Mouse (Mus musculus) liver, adult 2 months (tissue): ENCODE measurements at regions not wholly inside any gene's neighbourhood (a gene's known extent, or its start where the extent isn't known, plus 50 kb on each side); places are given as distances from the start of the nearest gene placed in this dataset.

Experiments
- CTCF ChIP-seq: fragments of 200-500 bp; IDR thresholded peaks from 2 replicates; pipeline ENCODE4 v1.5.1; 2011; ENCODE audit warnings: low read depth, low read length, control low read depth
- POLR2A ChIP-seq: fragments of 200-500 bp; IDR thresholded peaks from 2 replicates; pipeline ENCODE4 v1.6.1; 2011; ENCODE audit warnings: low read length, control low read depth; ENCODE audit not compliant: insufficient read depth; ENCODE audit errors: extremely low read depth

DNA sequence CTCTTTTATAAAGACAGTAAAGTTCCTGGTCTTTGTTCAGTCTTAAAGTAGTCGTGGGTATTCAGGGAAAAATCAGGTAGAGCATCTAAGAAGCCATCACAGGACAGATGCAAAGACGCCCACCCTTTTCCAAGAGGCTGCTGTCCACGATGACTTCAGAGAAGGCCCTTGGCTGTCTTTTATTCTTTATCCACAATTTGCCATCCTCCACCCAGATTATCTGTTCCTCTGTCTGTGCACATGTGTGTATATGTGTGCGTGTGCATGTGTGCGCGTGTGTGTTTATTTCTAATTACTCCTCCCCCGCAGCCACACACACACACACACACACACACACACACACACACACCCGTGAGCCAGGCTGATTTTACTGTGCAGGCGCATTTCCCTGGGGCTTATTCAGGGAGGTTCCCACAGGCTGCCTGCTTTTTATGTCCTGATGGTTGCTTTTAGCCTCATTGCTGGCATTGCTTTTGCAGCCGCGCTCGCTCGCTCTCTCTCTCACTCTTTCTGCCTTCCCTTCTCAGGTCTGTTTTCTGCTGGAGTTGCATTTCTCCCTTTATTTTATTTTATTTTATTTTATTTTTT lies 381.6 kb upstream of the Zfp703 start:
- no peak for TF ChIP-seq CTCF
- TF ChIP-seq POLR2A, result no peak
